Mouse (Mus musculus): ENCODE data around the gene Nudt22. TPM values are rescaled to one million over a fixed set of nuclear protein-coding genes. Genes with fewer than 3 reads are reported as not detected.
"Not testable (repeated sequence)": the region's sequence is repeated elsewhere in the genome, so short reads cannot be mapped to it uniquely, and the experiment has no call there.

Gene Nudt22
- polyA plus RNA-seq, 1 experiment from 2014 or later = 24.9 TPM

- DNase-seq (ENCODE audit: low spot score) = no peak
- H3K4me2 ChIP-seq (replicated peaks; ENCODE audit: low read depth, low read length) = peak overlapping the region; percentile 93
- peak overlapping the region; percentile 40; the same call in 1 of the 2 replicates for H3K27ac ChIP-seq (ENCODE audit: low read length)
- ATAC-seq = no peak
- H3K27me3 ChIP-seq (replicated peaks; ENCODE audit: insufficient read depth, low read length) = no peaks in the 10 kb centered on the region
- 62% methylated on average over 14 of the region's 14 CpGs for WGBS
- no peak for TF ChIP-seq EP300 (IDR thresholded peaks at IDR 0.05)
- TF ChIP-seq CTCF (IDR thresholded peaks at IDR 0.05) = no peak; the same call in 1 of the 2 replicates
- no peaks in the 10 kb centered on the region for H3K36me3 ChIP-seq (ENCODE audit: insufficient read depth, low read length)
- 0 out of 2 replicates have a peak overlapping the region, but pooled peaks have one; percentile 9 for H3K9ac ChIP-seq (replicated peaks; ENCODE audit: low read depth)
- H3K4me3 ChIP-seq (ENCODE audit: low read depth, low read length) = peak overlapping the region; percentile 48
- peaks cover 21% of the 10 kb centered on the region; the same call in 1 of the 2 replicates for H3K4me1 ChIP-seq (ENCODE audit: insufficient read depth, low read depth, low read length)
- H3K9me3 ChIP-seq (ENCODE audit: low read length) = no peaks in the 10 kb centered on the region
Measured at GRCm38 (mm10) chr19:6993011-6993770, 2.7 kb downstream of the Nudt22 start.

GRCm38 (mm10) chr19:6992011-6992858 is 3.7 kb downstream of the Nudt22 start, which contains the start of gene Dnajc4:
Gene Dnajc4 (minus strand): TSS chr19:6992572.
- DNase-seq (ENCODE audit: low spot score) = peak; percentile 99
- H3K4me1 ChIP-seq (ENCODE audit: insufficient read depth, low read depth, low read length) = peaks cover 21% of the 10 kb centered on the region; the same call in 1 of the 2 replicates
- H3K36me3 ChIP-seq (ENCODE audit: insufficient read depth, low read length) = no peaks in the 10 kb centered on the region
- peak within 1 kb of the TSS; percentile 50 for H3K9ac ChIP-seq (replicated peaks; ENCODE audit: low read depth)
- peak within 1 kb of the TSS; percentile 48 for H3K4me3 ChIP-seq (ENCODE audit: low read depth, low read length)
- peak within 1 kb of the TSS; percentile 72 for H3K27ac ChIP-seq (ENCODE audit: low read length)
- peak; percentile 96 for ATAC-seq
- no peaks in the 10 kb centered on the region for H3K27me3 ChIP-seq (replicated peaks; ENCODE audit: insufficient read depth, low read length)
- peak within 1 kb of the TSS; percentile 93 for H3K4me2 ChIP-seq (replicated peaks; ENCODE audit: low read depth, low read length)
- 1% methylated on average over 37 of the region's 37 CpGs for WGBS
- TF ChIP-seq CTCF (IDR thresholded peaks at IDR 0.05) (no peak; the same call in 1 of the 2 replicates), EP300 (IDR thresholded peaks at IDR 0.05) (0 out of 2 replicates have a peak, but pooled peaks have one; percentile 23)
- no peaks in the 10 kb centered on the region for H3K9me3 ChIP-seq (ENCODE audit: low read length)

- not testable (repeated sequence) for DNase-seq (ENCODE audit: low spot score); H3K36me3 ChIP-seq (ENCODE audit: insufficient read depth, low read length); H3K4me2 ChIP-seq (replicated peaks; ENCODE audit: low read depth, low read length); H3K4me3 ChIP-seq (ENCODE audit: low read depth, low read length); H3K27me3 ChIP-seq (replicated peaks; ENCODE audit: insufficient read depth, low read length); H3K9ac ChIP-seq (replicated peaks; ENCODE audit: low read depth); H3K27ac ChIP-seq (ENCODE audit: low read length); H3K9me3 ChIP-seq (ENCODE audit: low read length); ATAC-seq
- WGBS = 86% methylated on average over 6 of the region's 6 CpGs
- peaks cover 17% of the 10 kb centered on the region; the same call in 1 of the 2 replicates for H3K4me1 ChIP-seq (ENCODE audit: insufficient read depth, low read depth, low read length)
Measured at GRCm38 (mm10) chr19:6991166-6991565, 4.8 kb downstream of the Nudt22 start.

- ATAC-seq (no peak), DNase-seq (ENCODE audit: low spot score) (no peak)
- no peaks in the 10 kb centered on the region for H3K36me3 ChIP-seq (ENCODE audit: insufficient read depth, low read length)
- H3K4me2 ChIP-seq (replicated peaks; ENCODE audit: low read depth, low read length) = no peak overlapping the region
- 89% methylated on average over 6 of the region's 6 CpGs for WGBS
- H3K27me3 ChIP-seq (replicated peaks; ENCODE audit: insufficient read depth, low read length) = no peaks in the 10 kb centered on the region
- TF ChIP-seq EP300 (IDR thresholded peaks at IDR 0.05) (no peak), CTCF (IDR thresholded peaks at IDR 0.05) (no peak)
- H3K9me3 ChIP-seq (ENCODE audit: low read length) = no peaks in the 10 kb centered on the region
- no peak overlapping the region for H3K4me3 ChIP-seq (ENCODE audit: low read depth, low read length)
- H3K4me1 ChIP-seq (ENCODE audit: insufficient read depth, low read depth, low read length) = peaks cover 17% of the 10 kb centered on the region; the same call in 1 of the 2 replicates
- H3K9ac ChIP-seq (replicated peaks; ENCODE audit: low read depth) = no peak overlapping the region
- H3K27ac ChIP-seq (ENCODE audit: low read length) = no peak overlapping the region
Measured at GRCm38 (mm10) chr19:6990712-6991111, 5.2 kb downstream of the Nudt22 start.

GRCm38 (mm10) chr19:6989251-6989650 is 6.7 kb downstream of the Nudt22 start:
- H3K27me3 ChIP-seq (replicated peaks; ENCODE audit: insufficient read depth, low read length) = no peaks in the 10 kb centered on the region
- DNase-seq (ENCODE audit: low spot score) (no peak), ATAC-seq (no peak)
- H3K9ac ChIP-seq (replicated peaks; ENCODE audit: low read depth) = no peak overlapping the region
- WGBS = 74% methylated on average over 8 of the region's 8 CpGs
- TF ChIP-seq CTCF (IDR thresholded peaks at IDR 0.05) (no peak), EP300 (IDR thresholded peaks at IDR 0.05) (no peak)
- H3K27ac ChIP-seq (ENCODE audit: low read length) = no peak overlapping the region
- H3K4me2 ChIP-seq (replicated peaks; ENCODE audit: low read depth, low read length) = no peak overlapping the region
- H3K4me1 ChIP-seq (ENCODE audit: insufficient read depth, low read depth, low read length) = peaks cover 8% of the 10 kb centered on the region; the same call in 1 of the 2 replicates
- H3K36me3 ChIP-seq (ENCODE audit: insufficient read depth, low read length) = no peaks in the 10 kb centered on the region
- no peaks in the 10 kb centered on the region for H3K9me3 ChIP-seq (ENCODE audit: low read length)
- H3K4me3 ChIP-seq (ENCODE audit: low read depth, low read length) = no peak overlapping the region

- no peak for DNase-seq (ENCODE audit: low spot score)
- TF ChIP-seq EP300 (IDR thresholded peaks at IDR 0.05) (no peak), CTCF (IDR thresholded peaks at IDR 0.05) (no peak)
- 7% methylated on average over 8 of the region's 8 CpGs for WGBS
- no peak for ATAC-seq
- no peaks in the 10 kb centered on the region for H3K27me3 ChIP-seq (replicated peaks; ENCODE audit: insufficient read depth, low read length)
- 0 out of 2 replicates have a peak overlapping the region, but pooled peaks have one; percentile 75 for H3K27ac ChIP-seq (ENCODE audit: low read length)
- peaks cover 6% of the 10 kb centered on the region; the same call in 1 of the 2 replicates for H3K4me1 ChIP-seq (ENCODE audit: insufficient read depth, low read depth, low read length)
- no peaks in the 10 kb centered on the region for H3K9me3 ChIP-seq (ENCODE audit: low read length)
- peak overlapping the region; percentile 81 for H3K4me3 ChIP-seq (ENCODE audit: low read depth, low read length)
- no peaks in the 10 kb centered on the region for H3K36me3 ChIP-seq (ENCODE audit: insufficient read depth, low read length)
- peak overlapping the region; percentile 98 for H3K4me2 ChIP-seq (replicated peaks; ENCODE audit: low read depth, low read length)
- peak overlapping the region; percentile 70 for H3K9ac ChIP-seq (replicated peaks; ENCODE audit: low read depth)
Measured at GRCm38 (mm10) chr19:6987904-6988285, 8.0 kb downstream of the Nudt22 start.
